Mouse (Mus musculus): Measurements from ENCODE around the gene Chst5.

DNA sequence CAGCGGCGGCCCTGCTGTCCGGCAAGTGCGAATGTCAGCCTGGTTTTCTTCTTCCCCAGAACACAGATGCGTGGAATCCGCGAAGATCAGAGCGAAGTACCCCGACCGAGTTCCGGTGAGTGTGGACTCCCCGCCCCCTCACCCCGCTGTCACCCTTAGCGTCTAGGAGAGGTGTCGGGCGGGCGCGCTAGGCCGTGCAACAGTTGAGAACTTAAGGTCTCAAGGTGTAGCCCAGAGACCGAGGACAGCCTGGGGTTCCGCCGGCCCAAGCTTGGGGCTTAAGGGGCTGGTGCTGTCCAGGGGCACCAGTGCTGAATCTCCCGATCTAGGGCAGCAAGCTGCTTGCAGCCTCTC lies 30.8 kb upstream of the Chst5 start:
- TF ChIP-seq POLR2A (IDR thresholded peaks at IDR 0.05; ENCODE audit: insufficient read depth, low read length) (no peak), CTCF (IDR thresholded peaks at IDR 0.05; ENCODE audit: low read depth, low read length) (no peak), EP300 (IDR thresholded peaks at IDR 0.05; ENCODE audit: insufficient read depth, low read depth, low read length) (no peak)
